Mouse (Mus musculus): ENCODE results near the gene Znrd1. TPM values are rescaled to one million over a fixed set of nuclear protein-coding genes. Genes with fewer than 3 reads are reported as not detected.

The Znrd1 gene
- polyA plus RNA-seq, 1 experiment: 62.7 TPM

DNA sequence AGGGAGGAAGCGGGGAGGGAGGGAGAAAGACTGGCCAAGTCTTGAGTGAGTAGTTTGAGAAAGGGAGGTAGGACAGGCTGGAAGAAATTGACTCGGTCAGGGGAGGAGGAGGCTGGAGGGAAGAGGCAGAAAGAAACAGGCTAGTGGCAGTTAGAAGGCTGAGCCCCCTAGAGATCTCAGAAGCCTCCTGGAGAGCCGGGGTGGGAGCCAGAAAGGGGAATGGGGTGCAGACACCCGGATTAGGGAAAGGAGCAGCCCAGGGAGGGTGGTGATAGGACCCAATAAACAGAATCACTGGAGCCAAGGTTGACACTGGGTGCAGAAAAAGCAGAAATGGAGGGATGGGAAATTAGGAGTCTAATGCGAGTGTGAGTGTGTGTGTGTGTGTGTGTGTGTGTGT, 14.7 kb downstream of the Znrd1 start:
- TF ChIP-seq POLR2A (IDR thresholded peaks at IDR 0.05; ENCODE audit: borderline replicate concordance, control insufficient read depth, low read depth, low read length): no peak
- no peak for TF ChIP-seq CTCF (IDR thresholded peaks at IDR 0.05; ENCODE audit: control insufficient read depth, insufficient read depth, low read length)
- H3K27ac ChIP-seq (ENCODE audit: control insufficient read depth, insufficient read depth, low read depth, low read length, poor library complexity): no peak overlapping the region
- WGBS: 10% methylated on average over 5 of the region's 5 CpGs
- H3K4me3 ChIP-seq (replicated peaks; ENCODE audit: control insufficient read depth, low read depth, low read length): no peak overlapping the region
- H3K4me1 ChIP-seq (ENCODE audit: control insufficient read depth, insufficient read depth, low read length): no peaks in the 10 kb centered on the region

DNA sequence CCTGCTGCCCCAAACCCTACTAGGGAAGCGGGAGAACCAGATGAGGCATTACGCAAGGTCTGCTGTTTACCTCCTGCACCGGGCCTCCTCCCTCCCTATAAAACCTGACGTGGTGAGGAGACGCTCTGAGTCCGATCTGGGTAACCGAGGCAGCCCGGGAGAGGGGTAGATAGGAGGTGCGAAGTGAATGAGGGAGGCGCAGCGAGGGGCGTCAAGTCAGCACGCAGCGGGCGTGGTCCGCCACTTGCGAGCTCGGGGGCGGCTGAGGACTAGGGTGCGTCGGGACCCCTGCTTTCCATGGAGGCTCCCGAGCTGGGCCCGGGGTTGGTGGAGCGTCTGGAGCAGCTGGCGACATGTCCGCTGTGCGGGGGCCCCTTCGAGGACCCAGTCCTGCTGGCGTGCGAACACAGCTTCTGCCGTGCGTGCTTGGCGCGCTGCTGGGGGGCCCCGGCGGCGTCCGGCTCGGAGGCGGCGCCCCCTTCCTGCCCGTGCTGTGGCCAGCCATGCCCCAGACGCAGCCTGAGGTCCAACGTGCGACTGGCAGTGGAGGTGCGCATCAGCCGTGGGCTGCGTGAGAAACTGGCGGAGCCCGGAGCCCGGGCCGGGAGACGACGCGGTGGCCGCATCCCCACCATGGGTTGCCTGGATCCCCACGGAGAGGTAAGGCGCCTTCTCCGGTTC, 15.4 kb downstream of the Znrd1 start, which contains the start of gene Rnf39:
Gene Rnf39 (plus strand): TSS at position 128 of the 681 bp plus-strand sequence.
- H3K27ac ChIP-seq (ENCODE audit: control insufficient read depth, insufficient read depth, low read depth, low read length, poor library complexity): no peak within 1 kb of the TSS
- WGBS: 2% methylated on average over 59 of the region's 59 CpGs
- no peaks in the 10 kb centered on the region for H3K4me1 ChIP-seq (ENCODE audit: control insufficient read depth, insufficient read depth, low read length)
- no peak for TF ChIP-seq CTCF (IDR thresholded peaks at IDR 0.05; ENCODE audit: control insufficient read depth, insufficient read depth, low read length)
- H3K4me3 ChIP-seq (replicated peaks; ENCODE audit: control insufficient read depth, low read depth, low read length): no peak within 1 kb of the TSS

DNA sequence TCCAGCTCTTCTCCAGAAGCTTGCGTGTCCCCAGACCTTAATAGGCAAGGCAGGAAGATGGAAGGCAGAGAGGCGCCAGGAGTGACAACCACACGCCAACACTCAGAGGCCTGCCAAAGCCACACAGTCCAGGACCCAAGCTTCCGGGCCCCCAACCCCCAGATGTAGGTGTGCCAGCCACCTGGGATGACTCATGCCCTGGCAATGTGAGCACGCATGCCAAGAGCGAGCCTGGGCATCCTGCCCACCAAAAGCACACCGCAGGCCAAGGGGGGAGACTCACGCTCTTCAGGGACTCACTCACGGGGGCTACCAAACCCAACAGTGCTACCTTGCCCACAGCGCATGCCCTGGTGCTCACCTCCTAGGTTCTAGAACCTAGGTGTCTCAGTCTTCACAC, 16.0 kb downstream of the Znrd1 start:
- H3K4me3 ChIP-seq (replicated peaks; ENCODE audit: control insufficient read depth, low read depth, low read length): no peak overlapping the region
- 3% methylated on average over 10 of the region's 10 CpGs for WGBS
- no peak overlapping the region for H3K27ac ChIP-seq (ENCODE audit: control insufficient read depth, insufficient read depth, low read depth, low read length, poor library complexity)
- H3K4me1 ChIP-seq (ENCODE audit: control insufficient read depth, insufficient read depth, low read length): no peaks in the 10 kb centered on the region
- TF ChIP-seq POLR2A (IDR thresholded peaks at IDR 0.05; ENCODE audit: borderline replicate concordance, control insufficient read depth, low read depth, low read length): no peak
- TF ChIP-seq CTCF (IDR thresholded peaks at IDR 0.05; ENCODE audit: control insufficient read depth, insufficient read depth, low read length): no peak

DNA sequence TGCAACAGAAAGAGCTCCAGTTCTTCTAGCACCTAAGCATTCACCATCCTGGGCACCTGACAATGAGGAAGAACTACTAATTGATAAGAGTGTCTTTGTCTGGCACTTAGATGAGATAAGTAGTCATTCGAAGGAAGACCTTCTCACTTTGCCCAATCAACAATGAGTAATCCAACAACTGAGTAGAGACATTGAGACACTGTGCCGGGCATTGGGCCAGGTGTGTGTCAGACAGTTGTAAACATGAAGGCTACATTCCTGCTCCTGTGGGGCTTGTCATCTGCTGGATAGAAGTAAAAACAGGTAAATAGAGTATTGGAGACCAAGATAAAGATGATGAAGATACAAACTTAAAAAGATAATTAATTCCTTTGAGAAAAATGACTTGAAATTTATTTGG, 20.3 kb downstream of the Znrd1 start:
- no peak for TF ChIP-seq CTCF (IDR thresholded peaks at IDR 0.05; ENCODE audit: control insufficient read depth, insufficient read depth, low read length)
- no peak for TF ChIP-seq POLR2A (IDR thresholded peaks at IDR 0.05; ENCODE audit: borderline replicate concordance, control insufficient read depth, low read depth, low read length)
- H3K4me1 ChIP-seq (ENCODE audit: control insufficient read depth, insufficient read depth, low read length): no peaks in the 10 kb centered on the region
- WGBS: 74% methylated on average over 2 of the region's 2 CpGs
- no peak overlapping the region for H3K27ac ChIP-seq (ENCODE audit: control insufficient read depth, insufficient read depth, low read depth, low read length, poor library complexity)
- no peak overlapping the region for H3K4me3 ChIP-seq (replicated peaks; ENCODE audit: control insufficient read depth, low read depth, low read length)

DNA sequence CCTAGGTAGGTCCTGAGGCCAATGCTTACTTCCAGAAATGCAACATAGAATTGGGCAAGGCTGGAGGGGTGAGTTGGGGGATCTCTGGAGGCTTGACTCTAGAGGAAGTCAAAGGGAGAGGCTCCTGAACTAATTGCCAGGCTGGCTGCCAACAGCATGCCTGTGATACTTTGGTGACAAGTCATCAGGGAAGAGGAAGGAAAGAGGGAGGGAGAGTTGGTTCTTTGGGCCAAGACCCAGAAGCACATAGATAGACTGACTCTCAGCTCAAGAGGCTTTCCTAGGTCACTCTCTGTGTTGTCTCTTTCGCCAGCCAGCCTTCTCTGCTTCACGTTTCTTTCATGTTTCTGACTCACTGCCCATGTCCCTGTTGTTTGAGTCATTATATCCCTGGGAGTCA, 26.6 kb downstream of the Znrd1 start:
- TF ChIP-seq POLR2A (IDR thresholded peaks at IDR 0.05; ENCODE audit: borderline replicate concordance, control insufficient read depth, low read depth, low read length) (no peak), CTCF (IDR thresholded peaks at IDR 0.05; ENCODE audit: control insufficient read depth, insufficient read depth, low read length) (no peak)
- H3K4me1 ChIP-seq (ENCODE audit: control insufficient read depth, insufficient read depth, low read length): no peaks in the 10 kb centered on the region
- no peak overlapping the region for H3K4me3 ChIP-seq (replicated peaks; ENCODE audit: control insufficient read depth, low read depth, low read length)
- WGBS: 36% methylated on average over 2 of the region's 2 CpGs
- no peak overlapping the region for H3K27ac ChIP-seq (ENCODE audit: control insufficient read depth, insufficient read depth, low read depth, low read length, poor library complexity)

DNA sequence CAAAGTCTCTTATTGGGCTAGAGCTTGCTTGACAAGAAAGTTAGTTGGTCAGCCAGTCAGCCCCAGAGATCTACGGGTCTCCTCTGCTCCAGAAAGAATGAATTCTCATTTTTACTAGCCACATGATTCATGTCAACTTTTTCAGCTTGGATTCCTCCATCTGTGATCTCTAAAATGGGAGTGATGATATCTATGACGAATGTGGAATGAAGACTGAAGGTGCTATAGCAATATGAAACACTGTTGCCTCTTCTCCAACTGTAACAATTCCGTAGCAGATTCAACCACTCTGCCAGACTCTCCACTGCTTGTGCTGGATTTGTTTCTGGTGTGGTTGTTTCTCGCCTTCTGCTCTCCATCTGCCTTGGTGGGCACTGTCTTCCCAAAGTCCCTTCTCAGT, 27.2 kb downstream of the Znrd1 start:
- TF ChIP-seq POLR2A (IDR thresholded peaks at IDR 0.05; ENCODE audit: borderline replicate concordance, control insufficient read depth, low read depth, low read length) (no peak), CTCF (IDR thresholded peaks at IDR 0.05; ENCODE audit: control insufficient read depth, insufficient read depth, low read length) (no peak)
- H3K4me3 ChIP-seq (replicated peaks; ENCODE audit: control insufficient read depth, low read depth, low read length): no peak overlapping the region
- H3K4me1 ChIP-seq (ENCODE audit: control insufficient read depth, insufficient read depth, low read length): no peaks in the 10 kb centered on the region
- WGBS: 78% methylated on average over 4 of the region's 4 CpGs
- H3K27ac ChIP-seq (ENCODE audit: control insufficient read depth, insufficient read depth, low read depth, low read length, poor library complexity): no peak overlapping the region

DNA sequence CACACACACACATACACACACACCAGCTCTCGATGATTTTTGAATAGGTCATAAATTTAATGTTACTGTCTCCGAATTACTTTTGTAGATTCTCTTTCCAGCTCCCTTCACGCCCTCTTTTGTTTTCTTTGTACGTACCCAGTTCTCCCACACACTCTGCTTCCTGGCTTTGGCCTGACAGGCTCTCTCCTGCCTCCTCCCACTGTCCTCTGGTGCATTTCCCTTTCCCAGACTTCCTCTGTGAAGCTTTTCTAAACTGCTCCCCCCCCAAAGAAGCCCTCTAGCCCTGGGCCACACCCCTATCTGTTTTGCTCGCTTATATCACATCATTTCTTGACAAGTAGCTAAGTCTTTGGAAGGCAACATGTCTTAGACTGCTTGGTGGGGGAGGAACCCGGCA, 28.1 kb downstream of the Znrd1 start:
- H3K4me1 ChIP-seq (ENCODE audit: control insufficient read depth, insufficient read depth, low read length): no peaks in the 10 kb centered on the region
- H3K27ac ChIP-seq (ENCODE audit: control insufficient read depth, insufficient read depth, low read depth, low read length, poor library complexity): no peak overlapping the region
- H3K4me3 ChIP-seq (replicated peaks; ENCODE audit: control insufficient read depth, low read depth, low read length): no peak overlapping the region
- 67% methylated on average over 6 of the region's 6 CpGs for WGBS
- no peak for TF ChIP-seq POLR2A (IDR thresholded peaks at IDR 0.05; ENCODE audit: borderline replicate concordance, control insufficient read depth, low read depth, low read length)
- no peak for TF ChIP-seq CTCF (IDR thresholded peaks at IDR 0.05; ENCODE audit: control insufficient read depth, insufficient read depth, low read length)

DNA sequence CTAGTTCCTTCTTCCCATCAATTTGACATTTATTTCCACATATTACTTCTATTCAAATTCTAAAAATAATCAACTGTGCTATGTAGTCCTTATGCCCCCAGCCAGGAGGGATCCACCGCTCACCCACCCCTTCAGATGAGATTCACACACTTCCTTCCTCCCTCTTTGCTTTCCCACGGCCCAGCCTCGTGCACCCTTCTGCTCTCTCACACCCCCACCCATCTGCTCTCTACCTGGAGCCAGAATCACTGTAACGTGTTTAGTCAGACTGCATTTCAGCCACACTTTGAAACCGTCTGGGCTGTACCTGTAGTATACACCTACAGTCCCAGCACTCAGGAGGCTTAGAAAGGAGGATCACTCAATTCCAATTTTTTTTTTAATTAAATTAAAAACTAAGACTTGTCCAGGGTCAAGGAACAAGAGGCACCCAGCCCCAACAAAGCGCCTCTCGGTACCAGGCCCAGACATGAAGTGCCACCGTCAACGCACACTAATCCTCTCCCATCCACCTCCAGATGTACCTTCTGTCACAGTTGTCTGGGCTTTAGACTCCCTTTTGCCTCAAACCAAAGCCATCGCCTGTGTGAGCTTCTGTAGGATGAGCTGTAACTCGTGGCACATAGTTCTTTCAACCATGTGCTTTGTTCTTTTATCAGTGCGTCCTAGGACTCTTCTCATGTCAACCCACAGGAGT, 29.0 kb downstream of the Znrd1 start:
- no peak overlapping the region for H3K27ac ChIP-seq (ENCODE audit: control insufficient read depth, insufficient read depth, low read depth, low read length, poor library complexity)
- H3K4me3 ChIP-seq (replicated peaks; ENCODE audit: control insufficient read depth, low read depth, low read length): no peak overlapping the region
- 65% methylated on average over 12 of the region's 12 CpGs for WGBS
- H3K4me1 ChIP-seq (ENCODE audit: control insufficient read depth, insufficient read depth, low read length): no peaks in the 10 kb centered on the region
- TF ChIP-seq CTCF (IDR thresholded peaks at IDR 0.05; ENCODE audit: control insufficient read depth, insufficient read depth, low read length) (no peak), POLR2A (IDR thresholded peaks at IDR 0.05; ENCODE audit: borderline replicate concordance, control insufficient read depth, low read depth, low read length) (no peak)
